ENCODE assay signal across 17 mouse cellular contexts in the genomic region with DNA sequence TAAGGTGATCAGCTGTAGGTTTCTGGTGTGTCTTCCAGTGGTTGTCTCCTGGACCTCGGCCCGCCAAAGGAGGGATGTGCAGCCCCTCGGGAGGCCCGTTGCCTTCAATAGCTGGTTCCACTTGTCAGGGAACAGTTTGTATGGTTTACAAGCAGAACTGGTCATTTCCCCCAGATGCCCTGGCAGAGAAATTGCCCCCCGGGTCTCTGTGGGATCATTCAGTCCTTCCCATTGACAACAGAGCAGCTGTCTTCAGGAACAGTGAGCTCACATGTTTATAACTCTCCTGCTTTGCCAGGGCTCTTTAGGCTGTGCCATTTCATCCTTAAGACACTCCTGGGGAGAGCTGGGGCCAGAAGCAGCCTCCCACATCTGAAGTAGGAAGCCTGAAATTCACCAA. TPM values are rescaled to one million over a fixed set of nuclear protein-coding genes. Genes with fewer than 3 reads are reported as not detected.
DNase-seq lines count a peak whose midpoint lies in the region; ATAC-seq and TF ChIP-seq lines count a peak whose summit lies in the region.
"Had no signal": no experiment of that assay in that cellular context is flagged by ENCODE, and none has a peak within 500 bp of the region (broad histone marks: within the 10 kb centered on the region; RNA-seq: fewer than 3 reads in every experiment).

No protein-coding gene starts in this region.

- no peak overlapping the region for H3K4me3 ChIP-seq in embryonic facial prominence, embryonic 10.5 days
- H3K4me3 ChIP-seq in olfactory bulb, adult 2 months (ENCODE audit: insufficient read depth, low read depth, low read length) = no peak overlapping the region
- no peak overlapping the region for H3K4me3 ChIP-seq in hindbrain, embryonic 13.5 days
- H3K4me3 ChIP-seq: heart, adult 2 months; heart, embryonic 15.5 days; limb, embryonic 15.5 days; liver, embryonic 15.5 days; midbrain, embryonic 12.5 days had no signal

- 63% methylated on average over 5 of the region's 5 CpGs for WGBS in embryonic facial prominence, embryonic 10.5 days
- 32% methylated on average over 5 of the region's 5 CpGs for WGBS in olfactory bulb, adult 2 months
- 61% methylated on average over 5 of the region's 5 CpGs for WGBS in hindbrain, embryonic 13.5 days

- intact Hi-C loops in left cerebral cortex, postnatal 4 days (cut with DNase I) = no loop called here
- intact Hi-C loops in left cerebral cortex, postnatal 25 days (cut with DNase I) = no loop called here

- peak; percentile 61 to 78 for DNase-seq in cerebellum, postnatal 10 days
- DNase-seq in cerebellum, adult 8-10 months = no peak
- peak; percentile 78 for DNase-seq in left cerebral cortex, postnatal 4 days
- no peak for DNase-seq in left cerebral cortex, postnatal 25 days (ENCODE audit: low spot score in 2 of 2)
- no peak for DNase-seq in embryonic facial prominence, embryonic 10.5 days (ENCODE audit: low spot score)
- DNase-seq: gastrocnemius, postnatal 14 days; heart, adult 2 months; kidney, adult 9 months; kidney, postnatal 25 days; right cerebral cortex, postnatal 4 days had no signal

- peaks cover 33% of the 10 kb centered on the region for H3K4me1 ChIP-seq in embryonic facial prominence, embryonic 10.5 days
- peaks cover 16% of the 10 kb centered on the region for H3K4me1 ChIP-seq in olfactory bulb, adult 2 months (ENCODE audit: control insufficient read depth, insufficient read depth, low read length)
- H3K4me1 ChIP-seq in hindbrain, embryonic 13.5 days (replicated peaks) = peaks cover 12% of the 10 kb centered on the region
- H3K4me1 ChIP-seq: liver, embryonic 15.5 days had no signal

- H3K36me3 ChIP-seq in embryonic facial prominence, embryonic 10.5 days (replicated peaks) = peaks cover 41% of the 10 kb centered on the region
- H3K36me3 ChIP-seq in hindbrain, embryonic 13.5 days = peaks cover 43% of the 10 kb centered on the region

- ATAC-seq in megakaryocyte-erythroid progenitor cell, adult 5-6 weeks (replicated peaks; ENCODE audit: low FRiP score, low TSS enrichment, poor library complexity, severe bottlenecking) = no peak
- no peak for ATAC-seq in hindbrain, embryonic 13.5 days (ENCODE audit: low FRiP score)

- H3K27ac ChIP-seq in embryonic facial prominence, embryonic 10.5 days (replicated peaks) = peak overlapping the region; percentile 3; the same call in 1 of the 2 replicates
- H3K27ac ChIP-seq in olfactory bulb, adult 2 months (ENCODE audit: insufficient read depth, low read depth, low read length) = 0 out of 2 replicates have a peak overlapping the region, but pooled peaks have one; percentile 22
- no peak overlapping the region for H3K27ac ChIP-seq in hindbrain, embryonic 13.5 days
- H3K27ac ChIP-seq: heart, adult 2 months; heart, embryonic 15.5 days; liver, embryonic 15.5 days; midbrain, embryonic 12.5 days had no signal

- no peak for TF ChIP-seq CTCF in olfactory bulb, adult 2 months (IDR thresholded peaks at IDR 0.05; ENCODE audit: insufficient read depth, low read depth, low read length)

- H3K9ac ChIP-seq in hindbrain, embryonic 13.5 days = no peak overlapping the region
- H3K9ac ChIP-seq: heart, embryonic 15.5 days; limb, embryonic 15.5 days; liver, embryonic 15.5 days; midbrain, embryonic 12.5 days had no signal

- H3K9me3 ChIP-seq in embryonic facial prominence, embryonic 10.5 days = no peaks in the 10 kb centered on the region
- no peaks in the 10 kb centered on the region for H3K9me3 ChIP-seq in hindbrain, embryonic 13.5 days
- H3K9me3 ChIP-seq: heart, embryonic 15.5 days; limb, embryonic 15.5 days; liver, embryonic 15.5 days; midbrain, embryonic 12.5 days had no signal

- H3K4me2 ChIP-seq in hindbrain, embryonic 13.5 days = no peak overlapping the region
- H3K4me2 ChIP-seq: heart, embryonic 15.5 days; limb, embryonic 15.5 days; liver, embryonic 15.5 days; midbrain, embryonic 12.5 days had no signal

- peaks cover 5% of the 10 kb centered on the region for H3K27me3 ChIP-seq in embryonic facial prominence, embryonic 10.5 days (replicated peaks; ENCODE audit: low read depth, poor library complexity, severe bottlenecking)
- H3K27me3 ChIP-seq in hindbrain, embryonic 13.5 days = 0 out of 2 replicates have a peak, but pooled peaks cover 13% of the 10 kb centered on the region
- H3K27me3 ChIP-seq: heart, embryonic 15.5 days; limb, embryonic 15.5 days had no signal

- no peak for TF ChIP-seq POLR2A in olfactory bulb, adult 2 months (IDR thresholded peaks at IDR 0.05; ENCODE audit: insufficient read depth, low read depth, low read length)

RNA-seq across cellular contexts. Expression of gene Slc35b1, which starts 9.6 kb away (rescaled TPM):
- total RNA-seq in left cerebral cortex, postnatal 4 days (2021) = 10 to 100 TPM; 85.9 to 87.2 TPM
- 10 to 100 TPM; 65.6 to 66.0 TPM for total RNA-seq in left cerebral cortex, postnatal 25 days (2021)
- 116 and 122 TPM in 2 replicates for polyA plus RNA-seq in embryonic facial prominence, embryonic 10.5 days (2016; fragmentation: Nextera tagmentation; extraction: Ambion mirVana)
- not detected in 2 replicates for polyA plus RNA-seq in olfactory bulb, adult 2 months (2012; ENCODE audit: insufficient read depth, insufficient read length, low replicate concordance, missing spikeins)
- total RNA-seq in megakaryocyte-erythroid progenitor cell, adult 5-6 weeks (2014; fragmentation: Nextera tagmentation) = 30.6 and 84.7 TPM in 2 replicates
- 29.3 and 54.5 TPM in 2 replicates for total RNA-seq in megakaryocyte-erythroid progenitor cell, adult 5-6 weeks (2017)
- polyA plus RNA-seq in hindbrain, embryonic 13.5 days (2015; fragmentation: Nextera tagmentation; extraction: Ambion mirVana) = 133 and 135 TPM in 2 replicates

RNA-seq across cellular contexts. Expression of gene Spop, which starts 19.8 kb away (rescaled TPM):
- 100 to 1,000 TPM; 103 to 126 TPM for total RNA-seq in left cerebral cortex, postnatal 4 days (2021)
- 100 to 1,000 TPM; 183 to 188 TPM for total RNA-seq in left cerebral cortex, postnatal 25 days (2021)
- polyA plus RNA-seq in embryonic facial prominence, embryonic 10.5 days (2016; fragmentation: Nextera tagmentation; extraction: Ambion mirVana) = 135 TPM in 2 replicates
- polyA plus RNA-seq in olfactory bulb, adult 2 months (2012; ENCODE audit: insufficient read depth, insufficient read length, low replicate concordance, missing spikeins) = not detected in 2 replicates
- total RNA-seq in megakaryocyte-erythroid progenitor cell, adult 5-6 weeks (2014; fragmentation: Nextera tagmentation) = 51.5 and 55.3 TPM in 2 replicates
- total RNA-seq in megakaryocyte-erythroid progenitor cell, adult 5-6 weeks (2017) = 37.5 and 45.5 TPM in 2 replicates
- 221 and 226 TPM in 2 replicates for polyA plus RNA-seq in hindbrain, embryonic 13.5 days (2015; fragmentation: Nextera tagmentation; extraction: Ambion mirVana)

RNA-seq across cellular contexts. Expression of gene Fam117a, which starts 57.3 kb away (rescaled TPM):
- 1 to 10 TPM; 4.5 to 4.8 TPM for total RNA-seq in left cerebral cortex, postnatal 4 days (2021)
- total RNA-seq in left cerebral cortex, postnatal 25 days (2021) = 1 to 10 TPM; 2.5 to 3.8 TPM
- 10.9 and 11.9 TPM in 2 replicates for polyA plus RNA-seq in embryonic facial prominence, embryonic 10.5 days (2016; fragmentation: Nextera tagmentation; extraction: Ambion mirVana)
- polyA plus RNA-seq in olfactory bulb, adult 2 months (2012; ENCODE audit: insufficient read depth, insufficient read length, low replicate concordance, missing spikeins) = not detected in 2 replicates
- total RNA-seq in megakaryocyte-erythroid progenitor cell, adult 5-6 weeks (2014; fragmentation: Nextera tagmentation) = 68.2 and 71.9 TPM in 2 replicates
- 49.9 and 50.2 TPM in 2 replicates for total RNA-seq in megakaryocyte-erythroid progenitor cell, adult 5-6 weeks (2017)
- 3.5 TPM in 2 replicates for polyA plus RNA-seq in hindbrain, embryonic 13.5 days (2015; fragmentation: Nextera tagmentation; extraction: Ambion mirVana)

Comparison
In these comparisons a context has a peak if more than half of its experiments do, and no peak if none do; other contexts are left out.
1. DNase-seq: peak in cerebellum, postnatal 10 days (2 of 2) and left cerebral cortex, postnatal 4 days (single experiment); none in cerebellum, adult 8-10 months (single experiment), left cerebral cortex, postnatal 25 days (0 of 2) and embryonic facial prominence, embryonic 10.5 days (single experiment).
2. RNA of gene Fam117a, which starts 57.3 kb away (total RNA-seq): 49.9 to 71.9 TPM in megakaryocyte-erythroid progenitor cell, adult 5-6 weeks; 4.5 to 4.8 TPM in left cerebral cortex, postnatal 4 days and 2.5 to 3.8 TPM in left cerebral cortex, postnatal 25 days; every median in the first group is over 4 times any median in the second.